Mouse (Mus musculus) neutrophil, adult 83 days (primary cell): ENCODE results near the gene Gm28434. TPM values are rescaled to one million over a fixed set of nuclear protein-coding genes. Genes with fewer than 3 reads are reported as not detected.

Experiments
- total RNA-seq, 2 experiments: library from RNA; stranded (reverse); gene quantifications; one replicate each; pipeline ENCODE4 v1.2.4; 2023

The Gm28434 gene
- total RNA-seq, result not detected

DNA sequence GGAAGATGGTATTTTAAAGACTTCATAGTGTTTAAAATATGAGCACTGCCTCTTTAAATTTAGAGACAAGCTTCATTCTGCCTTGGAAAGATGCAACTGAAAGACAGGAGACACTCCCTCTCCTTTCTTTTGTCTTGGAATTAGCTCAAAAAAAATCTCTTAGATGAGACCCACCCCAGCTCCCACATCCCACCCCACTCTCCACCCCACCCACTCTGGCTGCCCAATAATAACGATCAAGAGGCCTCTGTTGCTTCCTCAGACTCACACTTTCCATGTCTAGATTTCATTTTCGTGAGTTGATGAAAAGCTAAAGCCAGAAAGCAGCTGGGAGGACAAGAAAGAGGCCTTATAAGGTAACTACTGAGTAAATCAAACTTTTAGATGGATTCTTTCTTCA is at the start of gene Gm28434, which contains the start of gene 2310003L06Rik:
Gene Gm28434, plus strand, starts transcription at position 317 of the 400 bp plus-strand sequence.
Gene 2310003L06Rik, plus strand, starts transcription at position 259 of the 400 bp plus-strand sequence.

DNA sequence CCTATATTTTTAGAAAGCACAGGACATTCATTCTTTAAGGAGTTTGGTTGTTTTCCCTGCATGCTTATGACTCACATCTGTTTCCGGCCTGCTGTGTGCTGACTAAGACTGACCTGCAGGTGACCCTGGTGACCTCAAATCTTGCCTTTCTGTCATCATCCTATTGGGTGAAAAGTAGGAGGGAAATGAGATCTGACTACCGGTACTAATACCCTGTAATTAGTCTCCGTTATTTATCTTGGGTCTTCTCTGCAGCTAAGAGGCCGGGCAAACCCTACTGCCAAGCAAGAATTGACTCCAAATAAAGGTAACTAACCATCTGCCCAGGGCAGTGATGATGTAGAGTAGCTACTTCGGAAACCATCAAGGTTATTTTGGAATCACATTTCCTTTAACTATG is 43.9 kb upstream of the Gm28434 start, which contains the start of gene Csn3:
Gene Csn3, plus strand, starts transcription at position 208 of the 400 bp plus-strand sequence.

DNA sequence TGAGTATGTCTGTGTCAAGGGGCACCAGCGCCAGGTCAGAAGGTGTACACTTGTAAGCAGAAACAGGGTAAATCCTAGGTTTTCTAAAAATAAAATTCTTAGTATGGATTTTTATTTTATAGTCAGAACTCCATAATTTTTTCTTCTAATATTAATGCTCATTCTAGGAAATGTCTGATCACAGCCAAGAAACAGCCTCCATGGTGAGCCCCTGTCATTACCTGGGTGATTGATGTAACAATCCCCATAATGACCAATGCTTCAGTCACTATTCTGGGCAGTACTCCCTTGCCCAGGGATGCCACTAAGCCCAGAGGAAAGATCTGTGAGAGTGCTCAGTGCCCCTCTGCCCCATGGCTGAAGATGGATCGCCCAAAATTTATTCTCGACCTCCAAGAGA is 9.8 kb downstream of the Gm28434 start, which contains the start of gene Cabs1:
Gene Cabs1, plus strand, starts transcription at position 301 of the 400 bp plus-strand sequence.

DNA sequence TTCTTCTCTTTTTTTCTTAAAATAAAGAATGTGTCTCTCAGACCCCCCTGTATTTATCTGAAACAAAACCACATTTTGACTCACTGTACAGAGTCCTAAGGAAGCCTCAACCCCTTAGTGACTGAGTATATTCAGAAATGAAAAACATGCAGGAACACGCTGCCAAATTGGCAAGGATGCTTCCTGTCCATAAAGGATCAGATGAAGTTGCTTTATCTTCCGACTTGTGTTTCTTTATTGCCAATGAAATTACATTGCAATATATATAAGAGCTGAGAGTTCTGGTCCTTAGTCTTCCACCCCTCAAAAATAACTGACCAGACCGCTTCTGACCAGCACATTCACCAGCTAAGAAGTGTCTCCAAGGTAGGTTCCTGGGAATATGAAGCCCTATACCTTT is 32.9 kb downstream of the Gm28434 start, which contains the start of gene Smr3a:
Gene Smr3a, plus strand, starts transcription at position 301 of the 400 bp plus-strand sequence.

Other genes with a start within 250 kb of the Gm28434 start
- gene Csn1s2a, start 194.9 kb upstream of the Gm28434 start, total RNA-seq, result not detected
- not detected for gene Csn1s2b, start 161.4 kb upstream of the Gm28434 start, total RNA-seq
- not detected for gene Prr27, start 143.8 kb upstream of the Gm28434 start, total RNA-seq
- not detected for gene Odam, start 84.5 kb upstream of the Gm28434 start, total RNA-seq
- gene Csn3, start 43.9 kb upstream of the Gm28434 start, total RNA-seq, result not detected
- not detected for gene 2310003L06Rik, start 58 bp upstream of the Gm28434 start, total RNA-seq
- gene Cabs1, start 9.9 kb downstream of the Gm28434 start, total RNA-seq, result not detected
- gene Smr3a, start 33.0 kb downstream of the Gm28434 start, total RNA-seq, result not detected
- gene Smr2, start 117.0 kb downstream of the Gm28434 start, total RNA-seq, result not detected
- gene Gm11116, start 142.0 kb downstream of the Gm28434 start, total RNA-seq, result not detected
- gene Gm11115, start 184.6 kb downstream of the Gm28434 start, total RNA-seq, result not detected